Mouse (Mus musculus) kidney, adult 2 months (tissue): ENCODE measurements around the gene Cers6. TPM values are rescaled to one million over a fixed set of nuclear protein-coding genes. Genes with fewer than 3 reads are reported as not detected.

Experiments
- DNase-seq: peaks from one replicate; pipeline ENCODE4 v3.0.0; 2021
- H3K27ac ChIP-seq: fragments of 200-500 bp; 2 replicates; pipeline ENCODE4 v1.5.1; 2012; ENCODE audit warnings: low read depth, low read length, control low read depth, inconsistent platforms; ENCODE audit not compliant: insufficient read depth
- H3K27me3 ChIP-seq: fragments of 200-500 bp; replicated peaks from 2 replicates; pipeline ENCODE4 v1.6.1; 2012; ENCODE audit warnings: mild to moderate bottlenecking, moderate library complexity, low read length, inconsistent platforms; ENCODE audit not compliant: control insufficient read depth, insufficient read depth
- H3K36me3 ChIP-seq: fragments of 200-500 bp; 2 replicates; pipeline ENCODE4 v1.6.1; 2012; ENCODE audit warnings: mild to moderate bottlenecking, moderate library complexity, low read length, inconsistent platforms; ENCODE audit not compliant: control insufficient read depth, insufficient read depth
- H3K4me1 ChIP-seq: fragments of 200-500 bp; 2 replicates; pipeline ENCODE4 v1.6.1; 2011; ENCODE audit warnings: low read length; ENCODE audit not compliant: control insufficient read depth, insufficient read depth
- H3K4me3 ChIP-seq: fragments of 200-500 bp; 2 replicates; pipeline ENCODE4 v1.5.1; 2011; ENCODE audit warnings: mild to moderate bottlenecking, low read depth, low read length, control low read depth; ENCODE audit not compliant: insufficient read depth
- CTCF ChIP-seq: fragments of 200-500 bp; conservative IDR thresholded peaks from 2 replicates; pipeline ENCODE4 v1.5.1; 2011; ENCODE audit warnings: low read depth, mild to moderate bottlenecking, control low read depth, low read length, moderate library complexity, mixed read lengths; ENCODE audit not compliant: insufficient read depth, insufficient read length
- POLR2A ChIP-seq: fragments of 200-500 bp; IDR thresholded peaks from one replicate; pipeline ENCODE4 v1.6.1; 2011; ENCODE audit warnings: low read depth, low read length, control low read depth
- WGBS: fragments of 180-500 bp; shearing (Covaris S2); methylation state at CpG from one replicate; pipeline ENCODE4 v1.1.7; 2018; 5-methylcytosine and 5-hydroxymethylcytosine counted together
- polyA plus RNA-seq: library from polyadenylated mRNA; depleted of rRNA; stranded (reverse); fragments of >200 nt; gene quantifications from 2 replicates; pipeline ENCODE4 v1.2.3, GENCODE M21; 2012

The Cers6 gene
- polyA plus RNA-seq, 1 experiment: 11.1 TPM

DNA sequence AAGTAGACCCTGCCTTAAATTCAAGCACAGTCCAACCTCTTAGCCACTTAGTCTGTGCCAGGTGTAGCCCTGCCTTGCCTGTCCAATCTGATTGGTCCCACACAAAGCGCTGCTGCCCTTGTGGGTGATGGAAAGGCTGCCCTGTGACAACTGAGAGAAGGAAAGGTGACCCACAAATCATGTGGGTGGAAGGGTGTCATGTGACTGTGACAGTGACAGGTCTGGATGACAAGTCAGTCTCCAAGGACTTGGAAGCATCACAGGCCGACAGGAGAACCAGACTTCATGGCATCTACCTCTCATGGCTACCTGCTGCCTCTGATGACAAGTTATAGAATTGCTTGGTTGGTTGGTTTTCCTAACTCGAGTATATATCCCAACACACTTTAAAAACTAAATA, 242.3 kb downstream of the Cers6 start:
- Histone ChIP-seq H3K36me3 (no peaks in the 10 kb centered on the region), H3K27ac (no peak overlapping the region), H3K4me3 (no peak overlapping the region), H3K27me3 (no peaks in the 10 kb centered on the region), H3K4me1 (no peaks in the 10 kb centered on the region)
- 86% methylated on average over 3 of the region's 3 CpGs for WGBS
- no peak for DNase-seq
- TF ChIP-seq POLR2A (no peak), CTCF (no peak)

GRCm38 (mm10) chr2:69104511-69105145, 243.4 kb downstream of the Cers6 start:
- no peaks in the 10 kb centered on the region for H3K4me1 ChIP-seq

DNA sequence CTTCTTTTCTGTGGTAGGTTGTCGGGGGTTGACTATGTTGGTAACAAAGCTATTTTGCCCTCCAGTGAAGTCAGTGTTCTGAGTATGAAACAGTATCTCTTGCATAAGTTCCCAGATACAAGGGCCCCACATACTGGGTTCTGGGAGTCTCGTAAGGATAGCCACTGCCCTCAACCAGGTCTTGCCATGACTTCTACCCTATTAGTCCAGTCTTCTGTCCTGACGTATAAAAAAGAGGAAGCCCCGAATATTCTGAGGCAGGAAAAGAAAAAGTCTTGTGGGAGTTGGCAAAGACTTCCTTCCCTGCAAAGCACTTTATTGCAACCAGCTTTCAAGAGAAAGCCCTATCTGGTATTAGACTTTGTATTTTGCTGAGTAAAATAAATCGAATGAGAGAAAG, 248.0 kb downstream of the Cers6 start:
- TF ChIP-seq POLR2A (no peak), CTCF (no peak)
- DNase-seq: no peak
- H3K27me3 ChIP-seq: no peaks in the 10 kb centered on the region
- H3K36me3 ChIP-seq: no peaks in the 10 kb centered on the region; the same call in 1 of the 2 replicates
- H3K4me3 ChIP-seq: no peak overlapping the region
- no peaks in the 10 kb centered on the region for H3K4me1 ChIP-seq
- 60% methylated on average over 5 of the region's 5 CpGs for WGBS
- H3K27ac ChIP-seq: no peak overlapping the region

More at GRCm38 (mm10) chr2:69104511-69105145, 243.4 kb downstream of the Cers6 start:
- Histone ChIP-seq H3K27ac (no peak overlapping the region), H3K36me3 (no peaks in the 10 kb centered on the region), H3K4me3 (no peak overlapping the region), H3K27me3 (no peaks in the 10 kb centered on the region)
- no peak for DNase-seq
- no peak for TF ChIP-seq POLR2A
- no peak for TF ChIP-seq CTCF
- 68% methylated on average over 10 of the region's 10 CpGs for WGBS

GRCm38 (mm10) chr2:69109710-69110109, 248.5 kb downstream of the Cers6 start:
- TF ChIP-seq CTCF: no peak
- TF ChIP-seq POLR2A: no peak
- H3K36me3 ChIP-seq: no peaks in the 10 kb centered on the region; the same call in 1 of the 2 replicates
- no peak for DNase-seq
- no peak overlapping the region for H3K4me3 ChIP-seq
- H3K4me1 ChIP-seq: no peaks in the 10 kb centered on the region
- no peak overlapping the region for H3K27ac ChIP-seq
- no peaks in the 10 kb centered on the region for H3K27me3 ChIP-seq
- WGBS: 64% methylated on average over 7 of the region's 7 CpGs

DNA sequence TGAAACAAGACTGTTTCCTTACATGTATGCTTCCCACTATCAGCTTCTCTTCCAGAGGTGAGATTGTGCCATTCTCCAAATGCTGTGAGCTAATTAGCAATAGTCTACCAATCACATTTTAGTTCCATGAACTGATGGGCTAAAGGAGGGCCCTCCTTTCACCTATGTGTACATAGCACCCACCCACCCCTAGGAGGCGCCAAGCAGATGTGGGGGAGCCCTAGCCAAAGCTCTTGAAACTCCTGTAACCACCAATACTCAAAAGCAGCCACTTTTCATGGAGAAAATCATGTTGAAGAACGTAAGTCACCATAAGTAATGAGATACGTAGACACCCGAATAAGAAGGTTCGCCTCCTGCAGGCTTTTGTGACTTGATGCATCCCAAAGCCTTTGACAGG, 251.4 kb downstream of the Cers6 start:
- WGBS: 90% methylated on average over 5 of the region's 5 CpGs
- TF ChIP-seq POLR2A (no peak), CTCF (peak; percentile 32; the same call in 1 of the 2 replicates)
- DNase-seq: no peak
- Histone ChIP-seq H3K27ac (no peak overlapping the region), H3K27me3 (no peaks in the 10 kb centered on the region), H3K4me3 (no peak overlapping the region), H3K4me1 (no peaks in the 10 kb centered on the region), H3K36me3 (no peaks in the 10 kb centered on the region; the same call in none of the 2 replicates)

- Histone ChIP-seq H3K27ac (no peak overlapping the region), H3K4me1 (no peaks in the 10 kb centered on the region), H3K4me3 (no peak overlapping the region), H3K27me3 (no peaks in the 10 kb centered on the region), H3K36me3 (no peaks in the 10 kb centered on the region; the same call in none of the 2 replicates)
- no peak for TF ChIP-seq POLR2A
- TF ChIP-seq CTCF: no peak
- peak; percentile 27 for DNase-seq
- WGBS: 67% methylated on average over 10 of the region's 10 CpGs
Measured at GRCm38 (mm10) chr2:69113829-69114547, 252.7 kb downstream of the Cers6 start.

GRCm38 (mm10) chr2:69115921-69116320, 254.7 kb downstream of the Cers6 start:
- Histone ChIP-seq H3K36me3 (no peaks in the 10 kb centered on the region; the same call in none of the 2 replicates), H3K27ac (no peak overlapping the region), H3K4me1 (no peaks in the 10 kb centered on the region), H3K4me3 (no peak overlapping the region), H3K27me3 (no peaks in the 10 kb centered on the region)
- WGBS: 73% methylated on average over 3 of the region's 3 CpGs
- TF ChIP-seq CTCF: no peak
- DNase-seq: no peak
